Mouse (Mus musculus) CH12.LX (cell line): ENCODE data around the gene Arnt. TPM values are rescaled to one million over a fixed set of nuclear protein-coding genes. Genes with fewer than 3 reads are reported as not detected.
A peak's percentile ranks its signal among the peaks of the same experiment; 100 is the strongest.
"Not testable (repeated sequence)": the region's sequence is repeated elsewhere in the genome, so short reads cannot be mapped to it uniquely, and the experiment has no call there.

Experiments
- DNase-seq: peaks from one replicate; pipeline ENCODE4 v3.0.0-alpha.2; 2013; ENCODE audit errors: extremely low read depth
- H3K27ac ChIP-seq: 2 replicates; pipeline ENCODE4 v1.5.1; 2012; ENCODE audit warnings: low read depth, mild to moderate bottlenecking, control low read depth, moderate library complexity; ENCODE audit not compliant: insufficient read depth
- H3K27me3 ChIP-seq: replicated peaks from 2 replicates; pipeline ENCODE3; 2012; ENCODE audit warnings: inconsistent platforms
- H3K36me3 ChIP-seq, 2 experiments: replicated peaks in 1 of 2; 2 replicates each; pipeline versions ENCODE3 to v1.6.1; 2012; ENCODE audit warnings: inconsistent platforms in 1 of 2, low read length in 1 of 2, mild to moderate bottlenecking in 1 of 2, mixed read lengths in 1 of 2, moderate library complexity in 1 of 2; ENCODE audit not compliant: control insufficient read depth in 1 of 2, insufficient read depth in 1 of 2
- H3K4me1 ChIP-seq, 2 experiments: 2 replicates each; pipeline ENCODE4 v1.6.1; 2012; ENCODE audit warnings: inconsistent platforms in 1 of 2, moderate library complexity in 1 of 2; ENCODE audit not compliant: insufficient read depth in 2 of 2, control insufficient read depth in 1 of 2
- H3K4me2 ChIP-seq: 2 replicates; pipeline ENCODE4 v1.6.1; 2012; ENCODE audit warnings: low read depth, mild to moderate bottlenecking, control low read depth; ENCODE audit not compliant: poor library complexity, insufficient read depth, severe bottlenecking
- H3K4me3 ChIP-seq, 3 experiments: fragments of 150-350 bp in 1 of 3; sonication (generic) in 1 of 3; replicated peaks in 1 of 3; 2 replicates each; pipeline versions ENCODE3 to v1.5.1; 2011 to 2012; ENCODE audit warnings: low read depth in 2 of 3, low read length in 2 of 3, mild to moderate bottlenecking in 2 of 3, moderate library complexity in 2 of 3, control low read depth in 1 of 3, improper control_type of control experiment in 1 of 3, inconsistent platforms in 1 of 3, mixed read lengths in 1 of 3; ENCODE audit not compliant: poor library complexity in 1 of 3
- H3K79me2 ChIP-seq: replicated peaks from 2 replicates; pipeline ENCODE4 v1.6.1; 2012; ENCODE audit warnings: mild to moderate bottlenecking, moderate library complexity; ENCODE audit not compliant: control insufficient read depth, poor library complexity, insufficient read depth, severe bottlenecking; ENCODE audit errors: extremely low read depth
- H3K9ac ChIP-seq: 2 replicates; pipeline ENCODE4 v1.6.1; 2012; ENCODE audit warnings: low read depth, mild to moderate bottlenecking, control low read depth, moderate library complexity; ENCODE audit not compliant: insufficient read depth
- H3K9me3 ChIP-seq: replicated peaks from 2 replicates; pipeline ENCODE3; 2012; ENCODE audit warnings: low read length, inconsistent platforms, mixed read lengths
- BHLHE40 ChIP-seq: IDR thresholded peaks from 2 replicates; pipeline ENCODE4 v1.6.1; 2011; ENCODE audit warnings: mild to moderate bottlenecking, low read depth, low read length, improper control_type of control experiment
- CHD1 ChIP-seq: IDR thresholded peaks from 2 replicates; pipeline ENCODE4 v1.6.1; 2012; ENCODE audit warnings: low read depth, low read length, improper control_type of control experiment, inconsistent platforms
- CHD2 ChIP-seq: IDR thresholded peaks from 2 replicates; pipeline ENCODE4 v1.6.1; 2011; ENCODE audit warnings: low read length, improper control_type of control experiment
- CTCF ChIP-seq, 2 experiments: IDR thresholded peaks in 1 of 2; conservative IDR thresholded peaks in 1 of 2; 2 replicates each; pipeline ENCODE4 v1.5.1; 2011 to 2012; ENCODE audit warnings: low read depth in 2 of 2, low read length in 2 of 2, improper control_type of control experiment in 1 of 2, inconsistent platforms in 1 of 2, mild to moderate bottlenecking in 1 of 2, moderate library complexity in 1 of 2
- ELF1 ChIP-seq: IDR thresholded peaks from 2 replicates; pipeline ENCODE4 v1.6.1; 2014; ENCODE audit warnings: low read depth, mild to moderate bottlenecking, inconsistent platforms, low read length, improper control_type of control experiment
- ETS1 ChIP-seq: conservative IDR thresholded peaks from 2 replicates; pipeline ENCODE4 v1.6.1; 2012; ENCODE audit warnings: low read depth, mild to moderate bottlenecking, inconsistent platforms, low read length, improper control_type of control experiment, moderate library complexity
- GABPA ChIP-seq: IDR thresholded peaks from 2 replicates; pipeline ENCODE4 v1.6.1; 2012; ENCODE audit warnings: low read depth, low read length, improper control_type of control experiment, inconsistent platforms; ENCODE audit not compliant: insufficient replicate concordance
- JUND ChIP-seq: conservative IDR thresholded peaks from 2 replicates; pipeline ENCODE4 v1.6.1; 2011; ENCODE audit warnings: low read depth, low read length, improper control_type of control experiment
- MAZ ChIP-seq: IDR thresholded peaks from 2 replicates; pipeline ENCODE4 v1.6.1; 2012; ENCODE audit warnings: low read depth, mild to moderate bottlenecking, inconsistent platforms, low read length, improper control_type of control experiment, moderate library complexity
- NELFE ChIP-seq: IDR thresholded peaks from 2 replicates; pipeline ENCODE4 v1.6.1; 2011; ENCODE audit warnings: low read depth, low read length, improper control_type of control experiment
- NRF1 ChIP-seq: IDR thresholded peaks from 2 replicates; pipeline ENCODE4 v1.6.1; 2014; ENCODE audit warnings: low read depth, mild to moderate bottlenecking, inconsistent platforms, low read length, improper control_type of control experiment, moderate library complexity
- PAX5 ChIP-seq: IDR thresholded peaks from 2 replicates; pipeline ENCODE4 v1.6.1; 2012; ENCODE audit warnings: low read length, inconsistent platforms, mixed read lengths
- POLR2A ChIP-seq: IDR thresholded peaks from 2 replicates; pipeline ENCODE4 v1.6.1; 2011; ENCODE audit warnings: low read depth, mild to moderate bottlenecking, improper control_type of control experiment, low read length
- POLR2AphosphoS2 ChIP-seq: IDR thresholded peaks from 2 replicates; pipeline ENCODE4 v1.6.1; 2011; ENCODE audit warnings: low read depth, low read length, improper control_type of control experiment
- RAD21 ChIP-seq: IDR thresholded peaks from 2 replicates; pipeline ENCODE4 v1.6.1; 2011; ENCODE audit warnings: low read depth, mild to moderate bottlenecking, low read length, improper control_type of control experiment, moderate library complexity
- SIN3A ChIP-seq: IDR thresholded peaks from 2 replicates; pipeline ENCODE4 v1.6.1; 2012; ENCODE audit warnings: low read length, improper control_type of control experiment, inconsistent platforms
- TBP ChIP-seq: conservative IDR thresholded peaks from 2 replicates; pipeline ENCODE4 v1.6.1; 2011; ENCODE audit warnings: low read depth, low read length, improper control_type of control experiment
- TCF12 ChIP-seq: IDR thresholded peaks from 2 replicates; pipeline ENCODE4 v1.6.1; 2014; ENCODE audit warnings: low read depth, mild to moderate bottlenecking, inconsistent platforms, low read length, improper control_type of control experiment
- USF1 ChIP-seq: IDR thresholded peaks from 2 replicates; pipeline ENCODE4 v1.6.1; 2014; ENCODE audit warnings: low read depth, mild to moderate bottlenecking, inconsistent platforms, low read length, improper control_type of control experiment
- ZKSCAN1 ChIP-seq: IDR thresholded peaks from 2 replicates; pipeline ENCODE4 v1.6.1; 2012; ENCODE audit warnings: low read depth, inconsistent platforms, low read length, improper control_type of control experiment, borderline replicate concordance
- ZMIZ1 ChIP-seq: IDR thresholded peaks from 2 replicates; pipeline ENCODE4 v1.6.1; 2012; ENCODE audit warnings: low read depth, mild to moderate bottlenecking, inconsistent platforms, low read length, improper control_type of control experiment
- dilution Hi-C: fragments of 300-500 bp; cut with MboI; formaldehyde crosslinking; loops from 2 replicates; pipeline ENCODE4 v1.14.3; 2020; ENCODE audit warnings: low sequenced_read_pairs; ENCODE audit not compliant: extremely low pct_unique_long_range_greater_than_20kb, extremely low pct_ligation_motif_present
- in situ Hi-C: fragments of 300-500 bp; cut with MboI; formaldehyde crosslinking; loops from 3 replicates; pipeline ENCODE4 v1.14.3; 2019; ENCODE audit warnings: low sequenced_read_pairs, low pct_ligation_motif_present, low pct_unique_long_range_greater_than_20kb, mixed read lengths
- polyA plus RNA-seq: library from polyadenylated mRNA; unstranded; fragments of >175 nt; gene quantifications from 2 replicates; pipeline ENCODE4 v1.2.1, GENCODE M21; 2012; ENCODE audit warnings: low read depth; ENCODE audit not compliant: insufficient read length
- total RNA-seq, 2 experiments: library from RNA; depleted of rRNA; stranded (reverse); fragments of 300-350 nt in 1 of 2; fragments of >200 nt in 1 of 2; gene quantifications; 2 replicates each; pipeline ENCODE4 v1.2.3; 2012 to 2014

Gene Arnt
- total and polyA plus RNA-seq, 3 experiments, result 12.4 to 27.7 (median 13.2) TPM

DNA sequence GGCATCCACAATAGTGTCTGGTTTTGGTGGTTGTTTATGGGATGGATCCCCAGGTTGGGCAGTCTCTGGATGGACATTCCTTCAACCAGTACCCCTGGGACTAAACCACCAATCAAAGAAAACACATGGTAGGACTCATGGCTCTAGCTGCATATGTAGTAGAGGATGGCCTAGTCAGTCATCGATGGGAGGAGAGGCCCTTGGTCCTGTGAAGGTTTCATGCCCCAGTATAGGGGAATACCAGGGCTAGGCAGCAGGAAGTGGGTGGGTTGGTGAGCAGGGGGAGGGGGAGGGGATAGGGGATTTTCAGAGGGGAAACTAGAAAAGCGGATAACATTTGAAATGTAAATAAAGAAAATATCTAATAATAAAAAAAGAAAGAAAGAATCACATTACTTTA is 107.0 kb downstream of the Arnt start:
- H3K79me2 ChIP-seq, dilution Hi-C loops, H3K27me3 ChIP-seq, H3K4me3 ChIP-seq, in situ Hi-C loops, H3K9me3 ChIP-seq: not testable (repeated sequence)
- peak; percentile 47 for DNase-seq
- TF ChIP-seq POLR2A, result 0 out of 2 replicates have a peak, but pooled peaks have one; percentile 19
- TF ChIP-seq ETS1, result peak; percentile 27; the same call in 1 of the 2 replicates
- TF ChIP-seq ELF1, result peak; percentile 44; the same call in 1 of the 2 replicates
- Histone ChIP-seq H3K4me2 (peak overlapping the region; percentile 41), H3K4me1 (peaks cover 10 to 37% of the 10 kb centered on the region in 2 experiments; a peak in 3 of 4 replicates), H3K27ac (peak overlapping the region; percentile 85), H3K36me3 (peaks cover 42 to 76% of the 10 kb centered on the region in 2 experiments), H3K9ac (peak overlapping the region; percentile 23)

DNA sequence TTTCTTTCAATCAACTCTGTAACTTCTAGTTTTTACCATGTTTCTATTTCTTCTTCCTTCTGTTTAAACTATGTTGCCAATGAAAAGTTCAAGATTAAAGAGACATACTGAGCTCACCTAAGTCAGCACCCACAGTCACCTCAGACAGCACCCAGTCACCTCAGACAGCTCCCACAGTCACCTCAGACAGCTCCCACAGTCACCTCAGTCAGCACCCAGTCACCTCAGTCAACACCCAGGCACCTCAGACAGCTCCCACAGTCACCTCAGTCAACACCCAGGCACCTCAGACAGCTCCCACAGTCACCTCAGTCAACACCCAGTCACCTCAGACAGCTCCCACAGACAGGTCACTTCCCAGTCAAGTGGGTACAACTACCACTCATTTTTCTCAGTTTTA is 108.0 kb downstream of the Arnt start:
- no peak overlapping the region for H3K9ac ChIP-seq
- no peak overlapping the region for H3K4me2 ChIP-seq
- H3K4me3 ChIP-seq, result no peak overlapping the region
- peaks cover 49 to 76% of the 10 kb centered on the region in 2 experiments for H3K36me3 ChIP-seq
- no peak for DNase-seq
- TF ChIP-seq ZKSCAN1, result no peak
- no peak for TF ChIP-seq SIN3A
- TF ChIP-seq TBP, result no peak
- no peak for TF ChIP-seq CHD1
- no peak for TF ChIP-seq NELFE
- TF ChIP-seq CTCF (conservative IDR thresholded peaks at IDR 0.05 in 1 of 2, IDR thresholded peaks at IDR 0.05 in 1 of 2; ENCODE audit: low read depth in 2 of 2, low read length in 2 of 2), result no peak
- no peak for TF ChIP-seq BHLHE40
- no peak for TF ChIP-seq PAX5
- no peak for TF ChIP-seq MAZ
- TF ChIP-seq RAD21, result no peak
- TF ChIP-seq ZMIZ1, result no peak
- no peak for TF ChIP-seq TCF12
- TF ChIP-seq NRF1, result no peak
- TF ChIP-seq USF1, result no peak
- TF ChIP-seq GABPA, result no peak
- TF ChIP-seq POLR2AphosphoS2, result no peak
- TF ChIP-seq JUND, result no peak
- no peak for TF ChIP-seq CHD2
- H3K27me3 ChIP-seq, result no peaks in the 10 kb centered on the region
- peaks cover 10 to 34% of the 10 kb centered on the region in 2 experiments; a peak in 3 of 4 replicates for H3K4me1 ChIP-seq
- dilution Hi-C loops, result no loop called here
- no peaks in the 10 kb centered on the region for H3K79me2 ChIP-seq
- H3K27ac ChIP-seq, result no peak overlapping the region
- H3K9me3 ChIP-seq, result peaks cover 2% of the 10 kb centered on the region
- in situ Hi-C loops, result no loop called here
